Mouse (Mus musculus) ES-E14 (cell line): ENCODE results near the gene Cdk10.
A peak's percentile ranks its signal among the peaks of the same experiment; 100 is the strongest.

Experiments used
- CHD2 ChIP-seq: IDR thresholded peaks from 2 replicates; pipeline ENCODE4 v1.6.1; 2014; ENCODE audit warnings: mild to moderate bottlenecking, low read depth, low read length, inconsistent platforms
- HCFC1 ChIP-seq: IDR thresholded peaks from 2 replicates; pipeline ENCODE4 v1.6.1; 2012; ENCODE audit warnings: low read length, inconsistent platforms, borderline replicate concordance; ENCODE audit not compliant: insufficient read depth
- ZNF384 ChIP-seq: IDR thresholded peaks from 2 replicates; pipeline ENCODE4 v1.6.1; 2012; ENCODE audit warnings: low read depth, low read length, inconsistent platforms

GRCm38 (mm10) chr8:123212321-123213117 lies 12.1 kb upstream of the Cdk10 start, which contains the start of the genes Chmp1a and Spata33:
- TF ChIP-seq ZNF384 (no peak), CHD2 (peak; percentile 93), HCFC1 (peak; percentile 15; the same call in 1 of the 2 replicates)
